Mouse (Mus musculus) C3H10T1/2 (cell line): ENCODE results near the gene Thap7. TPM values are rescaled to one million over a fixed set of nuclear protein-coding genes. Genes with fewer than 3 reads are reported as not detected.

Experiments
- polyA plus RNA-seq, 2 experiments: library from polyadenylated mRNA; unstranded; fragments of >200 nt; fragmentation: generic; extraction: Trizol; gene quantifications; one replicate each; pipeline ENCODE4 v1.2.1; 2012; ENCODE audit warnings: missing spikeins in 2 of 2

The Thap7 gene
- polyA plus RNA-seq, result 10 to 100 TPM; 66.6 to 70.5 TPM

DNA sequence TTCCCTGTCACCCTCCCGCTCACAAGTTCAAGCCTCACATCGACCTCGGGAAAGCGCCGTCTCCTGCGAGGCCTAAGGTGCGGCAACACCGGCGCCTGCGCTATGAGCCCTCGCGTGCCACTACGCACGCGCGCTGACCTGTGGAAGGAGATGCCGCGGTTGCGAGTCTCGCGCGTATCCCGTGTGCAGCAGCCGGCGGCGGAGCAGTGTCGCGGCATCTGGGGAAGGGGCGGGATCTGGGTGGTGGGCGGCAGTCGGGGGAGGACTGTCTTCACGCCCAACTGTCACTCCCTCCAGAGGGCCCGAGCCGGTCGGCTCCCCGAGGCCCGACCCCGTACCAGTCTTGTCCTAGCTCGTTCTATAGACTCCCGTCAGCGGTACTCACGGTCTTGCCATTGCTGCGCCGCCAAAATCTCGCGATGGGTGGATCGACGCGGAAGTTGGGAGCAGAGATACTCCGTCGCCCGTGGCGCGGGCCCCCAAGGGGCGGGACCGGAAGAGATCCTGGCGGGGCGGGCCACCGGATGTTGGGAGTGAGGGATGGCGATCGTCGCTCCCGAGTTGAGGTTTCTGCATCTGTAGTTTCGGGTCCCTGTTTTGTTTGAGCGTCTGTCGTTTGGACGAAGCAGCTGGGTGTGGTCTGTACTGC, at the start of gene Thap7:
TSS of gene Thap7 (minus strand) at position 497 of the 649 bp plus-strand sequence.

DNA sequence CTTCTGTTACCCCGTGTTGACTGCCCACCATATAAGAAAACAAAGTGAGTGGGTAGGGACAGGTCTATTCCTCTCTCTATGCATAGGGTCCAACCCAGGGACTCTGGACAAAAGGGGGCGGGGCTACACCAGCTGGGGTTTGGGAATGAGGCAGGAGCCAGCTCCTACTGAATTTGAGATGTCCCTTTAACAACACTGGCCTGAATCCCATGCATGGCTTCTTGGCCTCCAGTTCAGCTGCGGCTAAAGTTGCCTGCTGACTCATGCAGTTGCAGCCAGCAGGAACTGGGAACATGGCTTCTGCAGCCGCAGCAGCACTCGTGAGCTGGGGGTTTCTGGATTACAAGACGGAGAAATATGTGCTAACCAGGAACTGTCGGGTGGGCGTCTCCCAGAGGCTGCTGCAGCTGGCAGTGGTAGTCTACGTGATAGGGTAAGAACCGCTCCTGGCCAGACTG, 30.8 kb upstream of the Thap7 start, which contains the start of gene P2rx6:
TSS of gene P2rx6 (plus strand) at position 135 of the 458 bp plus-strand sequence.

DNA sequence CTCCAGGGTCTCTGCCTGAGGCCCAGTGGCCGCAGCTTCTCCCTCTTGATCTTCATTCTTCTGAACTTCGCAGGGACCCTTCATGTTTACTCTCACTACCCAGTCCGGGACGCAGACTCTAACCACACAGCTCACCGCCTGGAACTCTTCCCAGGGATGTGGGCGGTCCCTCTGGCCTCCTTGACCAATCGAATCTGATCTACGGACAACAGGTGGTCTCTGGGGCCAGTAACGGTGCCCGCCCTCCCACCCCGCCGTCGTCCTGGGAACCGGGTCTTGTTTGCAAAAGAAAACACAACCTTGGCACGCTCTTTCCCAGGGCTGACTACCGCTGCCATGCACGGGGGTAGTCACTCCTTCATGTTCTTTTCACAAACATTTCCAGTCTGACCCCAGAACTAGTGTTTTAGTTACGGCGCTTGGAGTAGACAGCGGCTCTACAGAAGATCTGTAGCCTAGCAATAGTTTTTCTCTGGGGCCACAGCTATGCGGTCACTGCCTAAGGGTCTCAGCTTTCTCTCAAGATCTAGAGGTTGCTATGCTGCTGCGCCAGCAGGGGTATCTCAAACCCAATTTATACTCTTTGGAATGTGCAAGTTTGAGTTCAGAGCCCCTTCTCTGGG, 30.3 kb upstream of the Thap7 start, which contains the start of gene Lrrc74b:
TSS of gene Lrrc74b (minus strand) at position 120 of the 623 bp plus-strand sequence.

DNA sequence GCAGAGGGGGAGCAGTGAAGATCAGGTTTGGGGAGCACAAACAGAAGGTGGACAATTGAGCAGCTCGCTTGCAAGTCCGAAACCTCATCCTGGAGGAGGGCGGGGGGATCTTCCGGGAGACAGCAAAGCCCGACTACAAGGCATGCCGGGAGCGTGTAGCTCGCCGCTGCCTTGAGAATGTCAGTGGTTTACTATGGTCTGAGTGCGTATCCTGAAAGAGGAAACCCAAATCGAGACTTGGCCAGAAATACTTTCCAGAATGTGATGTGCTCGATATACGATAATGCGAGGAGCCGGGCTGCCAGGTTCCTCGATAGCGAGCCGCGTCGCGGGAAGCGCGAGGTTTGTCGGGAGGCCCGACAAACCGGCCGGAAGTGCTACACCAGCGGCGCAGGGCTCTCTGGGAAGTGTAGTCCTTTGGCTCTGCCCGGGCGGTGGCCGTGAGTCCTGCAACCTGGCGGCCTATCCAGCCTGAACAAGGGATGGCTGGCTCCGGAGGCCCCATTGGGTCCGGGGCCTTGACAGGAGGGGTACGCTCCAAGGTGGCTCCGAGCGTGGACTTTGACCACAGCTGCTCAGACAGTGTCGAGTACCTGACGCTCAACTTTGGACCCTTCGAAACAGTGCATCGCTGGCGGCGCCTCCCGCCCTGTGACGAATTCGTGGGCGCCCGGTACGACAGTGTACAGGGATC, 22.2 kb downstream of the Thap7 start, which contains the start of gene Lztr1:
TSS of gene Lztr1 (plus strand) at position 143 of the 694 bp plus-strand sequence.

DNA sequence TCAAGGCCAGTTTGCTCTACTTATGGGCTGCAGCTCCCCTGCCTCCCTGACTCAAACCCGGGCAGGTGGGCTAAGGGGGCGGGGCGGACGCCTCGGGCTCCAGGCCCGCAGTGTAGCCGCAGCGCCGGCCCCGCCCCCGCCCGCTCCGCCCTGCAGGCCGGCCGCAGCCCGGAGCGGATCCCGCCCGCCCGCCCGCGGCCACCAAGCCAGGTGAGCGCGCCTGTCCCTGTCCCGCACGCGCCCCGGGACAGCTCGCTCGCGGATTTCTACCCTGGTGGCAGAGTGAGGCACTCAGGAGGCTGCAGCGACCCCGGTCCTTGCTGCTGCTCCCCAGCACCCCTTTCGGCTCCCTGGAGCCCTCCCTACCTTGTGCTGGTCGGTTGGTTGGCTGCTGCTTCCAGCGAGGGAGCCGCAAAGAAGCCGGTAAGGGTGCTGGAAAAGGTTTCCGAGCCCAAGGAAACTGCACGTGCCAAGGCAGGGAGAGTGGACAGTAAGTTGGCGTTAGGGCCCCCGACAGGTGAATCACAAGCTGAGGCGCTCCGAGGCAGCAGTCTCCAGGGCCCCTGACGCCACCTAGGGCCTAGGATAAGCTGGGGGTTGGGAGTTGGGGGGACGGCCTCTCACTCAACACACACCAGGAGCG, 41.3 kb downstream of the Thap7 start, which contains the start of gene Aifm3:
TSS of gene Aifm3 (plus strand) at position 143 of the 643 bp plus-strand sequence.

Other genes starting within 250 kb of the Thap7 start
- under 1 TPM in 1 of 2 experiments, not detected in 1; 0.07 TPM for gene Serpind1, start 199.8 kb downstream of the Thap7 start, polyA plus RNA-seq
- gene Snap29, start 125.2 kb downstream of the Thap7 start, polyA plus RNA-seq, result 10 to 100 TPM in 1 of 2 experiments, 1 to 10 TPM in 1; 1.8 to 10.6 TPM
- gene Pi4ka, start 124.8 kb downstream of the Thap7 start, polyA plus RNA-seq, result 10 to 100 TPM; 25.8 to 75.1 TPM
- gene Crkl, start 79.1 kb downstream of the Thap7 start, polyA plus RNA-seq, result 10 to 100 TPM in 1 of 2 experiments, 1 to 10 TPM in 1; 1.3 to 14.5 TPM
- gene Aifm3, start 41.5 kb downstream of the Thap7 start, polyA plus RNA-seq, result under 1 TPM in 1 of 2 experiments, not detected in 1; 0.21 TPM
- 10 to 100 TPM; 40.6 to 95.9 TPM for gene Lztr1, start 22.4 kb downstream of the Thap7 start, polyA plus RNA-seq
- under 1 TPM; 0.01 to 0.02 TPM for gene Lrrc74b, start 30.1 kb upstream of the Thap7 start, polyA plus RNA-seq
- 10 to 100 TPM in 1 of 2 experiments, under 1 TPM in 1; 0.85 to 11.0 TPM for gene P2rx6, start 30.7 kb upstream of the Thap7 start, polyA plus RNA-seq
- under 1 TPM; 0.12 to 0.14 TPM for gene Slc7a4, start 52.1 kb upstream of the Thap7 start, polyA plus RNA-seq
- 10 to 100 TPM in 1 of 2 experiments, 1 to 10 TPM in 1; 6.8 to 27.4 TPM for gene Smpd4, start 88.2 kb upstream of the Thap7 start, polyA plus RNA-seq
- 10 to 100 TPM in 1 of 2 experiments, 1 to 10 TPM in 1; 8.7 to 19.2 TPM for gene Ccdc74a, start 115.3 kb upstream of the Thap7 start, polyA plus RNA-seq
- gene Med15, start 201.8 kb upstream of the Thap7 start, polyA plus RNA-seq, result 10 to 100 TPM; 15.8 to 54.1 TPM
- 10 to 100 TPM; 19.3 to 59.6 TPM for gene Klhl22, start 228.5 kb upstream of the Thap7 start, polyA plus RNA-seq